Comparison of ENCODE assay signal across 30 mouse cellular contexts in the genomic region with DNA sequence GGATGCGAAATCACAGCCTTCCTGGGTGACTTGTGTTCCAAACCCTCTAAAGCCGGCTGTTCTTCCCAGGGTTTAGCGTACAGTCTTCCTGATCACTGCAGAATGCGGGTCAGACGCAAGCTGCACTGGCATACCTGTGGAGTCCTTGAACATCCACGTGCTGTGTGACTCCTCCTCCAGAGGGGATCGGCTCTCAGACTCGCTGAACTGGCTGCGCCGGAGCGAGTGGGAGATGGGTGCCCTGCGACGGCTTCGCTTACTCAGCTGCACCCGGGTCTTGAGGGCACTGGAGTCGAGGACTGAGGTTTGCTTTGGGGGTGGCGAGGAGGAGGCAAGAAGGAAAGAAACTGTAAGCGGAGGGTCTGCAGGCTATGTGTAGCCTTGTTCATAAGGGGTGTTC. TPM values are rescaled to one million over a fixed set of nuclear protein-coding genes. Genes with fewer than 3 reads are reported as not detected.
"Had no signal": no experiment of that assay in that cellular context is flagged by ENCODE, and none has a peak within 500 bp of the region (broad histone marks: within the 10 kb centered on the region; RNA-seq: fewer than 3 reads in every experiment).

No protein-coding gene starts in this region.

- H3K4me2 ChIP-seq: heart, embryonic 12.5 days; hindbrain, embryonic 12.5 days; hindbrain, embryonic 14.5 days; intestine, embryonic 15.5 days; kidney, embryonic 15.5 days; limb, embryonic 12.5 days had no signal

- H3K36me3 ChIP-seq: hindbrain, embryonic 12.5 days; limb, embryonic 10.5 days had no signal

- H3K4me1 ChIP-seq: intestine, embryonic 15.5 days; limb, embryonic 10.5 days had no signal

- H3K27ac ChIP-seq: gastrocnemius, adult 2 months; heart, embryonic 10.5 days; hindbrain, embryonic 10.5 days; hindbrain, embryonic 12.5 days; hindbrain, embryonic 14.5 days; intestine, embryonic 15.5 days; kidney, embryonic 15.5 days; kidney, postnatal 0 days; layer of hippocampus, adult 2 months; left cerebral cortex, adult 2 months; limb, embryonic 10.5 days; limb, embryonic 12.5 days had no signal

- DNase-seq: gastrocnemius, adult 2 months; gastrocnemius, postnatal 10 days; gastrocnemius, postnatal 25 days; heart, adult 18-20 months; heart, postnatal 10 days; heart, postnatal 4 days; kidney, adult 18-20 months; kidney, adult 8-10 months; kidney, postnatal 25 days; kidney, postnatal 4 days had no signal

- H3K4me3 ChIP-seq: gastrocnemius, adult 2 months; heart, embryonic 10.5 days; heart, embryonic 12.5 days; hindbrain, embryonic 10.5 days; hindbrain, embryonic 12.5 days; intestine, embryonic 15.5 days; kidney, embryonic 15.5 days; layer of hippocampus, adult 2 months; left cerebral cortex, adult 2 months; limb, embryonic 10.5 days; limb, embryonic 12.5 days had no signal

- H3K9ac ChIP-seq: heart, embryonic 12.5 days; hindbrain, embryonic 12.5 days; hindbrain, embryonic 14.5 days; intestine, embryonic 15.5 days; kidney, embryonic 15.5 days; limb, embryonic 12.5 days had no signal

- ATAC-seq: forebrain, embryonic 16.5 days; hindbrain, embryonic 16.5 days; inflammation-experienced regulatory T-cells, adult 6 months; intestine, embryonic 15.5 days; intestine, postnatal 0 days had no signal

- H3K9me3 ChIP-seq: heart, embryonic 10.5 days; heart, embryonic 12.5 days; hindbrain, embryonic 10.5 days; hindbrain, embryonic 12.5 days; intestine, embryonic 15.5 days; kidney, embryonic 15.5 days; limb, embryonic 10.5 days; limb, embryonic 12.5 days had no signal

- H3K27me3 ChIP-seq: heart, embryonic 12.5 days; hindbrain, embryonic 12.5 days; intestine, embryonic 15.5 days; kidney, embryonic 15.5 days; limb, embryonic 12.5 days had no signal

RNA-seq across cellular contexts. Expression of a gene that starts 25.5 kb away (rescaled TPM):
- polyA plus RNA-seq: forebrain, embryonic 16.5 days; frontal cortex, adult 2 months; heart, embryonic 10.5 days; heart, embryonic 12.5 days; heart, embryonic 14.5 days; heart, embryonic 16.5 days; hindbrain, embryonic 10.5 days; hindbrain, embryonic 12.5 days; hindbrain, embryonic 14.5 days; hindbrain, embryonic 16.5 days; inflammation-experienced regulatory T-cells, adult 6 months; intestine, embryonic 15.5 days; intestine, postnatal 0 days; kidney, embryonic 15.5 days; kidney, postnatal 0 days; limb, embryonic 10.5 days; limb, embryonic 12.5 days; limb, embryonic 14.5 days had no signal
